Mouse (Mus musculus) forebrain, embryonic 12.5 days (tissue): Measurements from ENCODE around the gene Fos. TPM values are rescaled to one million over a fixed set of nuclear protein-coding genes. Genes with fewer than 3 reads are reported as not detected.

ENCODE experiments used
- ATAC-seq: fragments of 200-750 bp; cut with Nextera tagmentation; 2 replicates; pipeline ENCODE4 v1.8.0; 2017; ENCODE audit warnings: moderate TSS enrichment; ENCODE audit not compliant: low FRiP score
- H3K27ac ChIP-seq: fragments of 300-500 bp; sonication (generic); 2 replicates; pipeline ENCODE4 v1.5.1; 2016; ENCODE audit warnings: mild to moderate bottlenecking
- H3K27me3 ChIP-seq: fragments of 300-500 bp; sonication (generic); 2 replicates; pipeline ENCODE4 v1.6.1; 2016; ENCODE audit warnings: mild to moderate bottlenecking
- H3K36me3 ChIP-seq: fragments of 300-500 bp; sonication (generic); replicated peaks from 2 replicates; pipeline ENCODE4 v1.6.1; 2016; ENCODE audit warnings: mild to moderate bottlenecking
- H3K4me1 ChIP-seq: fragments of 300-500 bp; sonication (generic); 2 replicates; pipeline ENCODE4 v1.6.1; 2016
- H3K4me2 ChIP-seq: fragments of 300-500 bp; sonication (generic); 2 replicates; pipeline ENCODE4 v1.6.1; 2016; ENCODE audit warnings: mild to moderate bottlenecking, moderate library complexity
- H3K4me3 ChIP-seq: fragments of 300-500 bp; sonication (generic); replicated peaks from 2 replicates; pipeline ENCODE4 v1.5.1; 2016; ENCODE audit warnings: mild to moderate bottlenecking
- H3K9ac ChIP-seq: fragments of 300-500 bp; sonication (generic); 2 replicates; pipeline ENCODE4 v1.6.1; 2016; ENCODE audit warnings: mild to moderate bottlenecking
- H3K9me3 ChIP-seq: fragments of 300-500 bp; sonication (generic); 2 replicates; pipeline ENCODE4 v1.6.1; 2016
- WGBS: fragments of 180-500 bp; shearing (Covaris S2); methylation state at CpG from one replicate; pipeline ENCODE4 v1.1.7; 2016; 5-methylcytosine and 5-hydroxymethylcytosine counted together
- polyA plus RNA-seq: library from polyadenylated mRNA; unstranded; fragments of >200 nt; fragmentation: Nextera tagmentation; extraction: Ambion mirVana; gene quantifications from 2 replicates; pipeline ENCODE4 v1.2.1, GENCODE M21; 2016

The Fos gene
- polyA plus RNA-seq, 1 experiment from 2014 or later, result 0.80 TPM

GRCm38 (mm10) chr12:85464902-85465301 lies 8.8 kb upstream of the Fos start:
- Histone ChIP-seq H3K36me3 (no peaks in the 10 kb centered on the region), H3K4me2 (no peak overlapping the region), H3K4me3 (no peak overlapping the region), H3K4me1 (peaks cover 8% of the 10 kb centered on the region), H3K27me3 (0 out of 2 replicates have a peak, but pooled peaks cover 1% of the 10 kb centered on the region), H3K27ac (no peak overlapping the region), H3K9ac (no peak overlapping the region), H3K9me3 (no peaks in the 10 kb centered on the region)
- ATAC-seq, result no peak
- 66% methylated on average over 3 of the region's 3 CpGs for WGBS

- H3K36me3 ChIP-seq, result no peaks in the 10 kb centered on the region
- no peak overlapping the region for H3K4me3 ChIP-seq
- H3K9me3 ChIP-seq, result no peaks in the 10 kb centered on the region
- H3K9ac ChIP-seq, result no peak overlapping the region
- peaks cover 17% of the 10 kb centered on the region for H3K4me1 ChIP-seq
- 75% methylated on average over 14 of the region's 14 CpGs for WGBS
- peaks cover 18% of the 10 kb centered on the region for H3K27me3 ChIP-seq
- no peak for ATAC-seq
- no peak overlapping the region for H3K4me2 ChIP-seq
- no peak overlapping the region for H3K27ac ChIP-seq
Observed at GRCm38 (mm10) chr12:85467854-85468253, 5.8 kb upstream of the Fos start.

- H3K36me3 ChIP-seq, result no peaks in the 10 kb centered on the region
- peaks cover 23% of the 10 kb centered on the region for H3K4me1 ChIP-seq
- H3K4me3 ChIP-seq, result no peak overlapping the region
- no peak overlapping the region for H3K4me2 ChIP-seq
- no peaks in the 10 kb centered on the region for H3K9me3 ChIP-seq
- H3K27me3 ChIP-seq, result peaks cover 21% of the 10 kb centered on the region
- WGBS, result 90% methylated on average over 12 of the region's 12 CpGs
- no peak for ATAC-seq
- H3K27ac ChIP-seq, result no peak overlapping the region
- no peak overlapping the region for H3K9ac ChIP-seq
Observed at GRCm38 (mm10) chr12:85468666-85469065, 5.0 kb upstream of the Fos start.

- WGBS, result under 1% methylated on average over 42 of the region's 42 CpGs
- Histone ChIP-seq H3K9me3 (no peaks in the 10 kb centered on the region), H3K9ac (peak overlapping the region; percentile 62), H3K27me3 (peaks cover 50% of the 10 kb centered on the region), H3K27ac (no peak overlapping the region), H3K4me2 (peak overlapping the region; percentile 100), H3K4me3 (peak overlapping the region; percentile 52), H3K36me3 (no peaks in the 10 kb centered on the region), H3K4me1 (peaks cover 38% of the 10 kb centered on the region)
- peak; percentile 53 for ATAC-seq
Observed at GRCm38 (mm10) chr12:85471920-85472655, 1.6 kb upstream of the Fos start.

GRCm38 (mm10) chr12:85472656-85473410 lies 857 bp upstream of the Fos start:
- Histone ChIP-seq H3K4me2 (peak overlapping the region; percentile 100), H3K9me3 (no peaks in the 10 kb centered on the region), H3K9ac (peak overlapping the region; percentile 62), H3K4me1 (peaks cover 37% of the 10 kb centered on the region), H3K4me3 (peak overlapping the region; percentile 52), H3K27ac (no peak overlapping the region), H3K36me3 (no peaks in the 10 kb centered on the region), H3K27me3 (peaks cover 56% of the 10 kb centered on the region)
- peak; percentile 7; the same call in 1 of the 2 replicates for ATAC-seq
- under 1% methylated on average over 22 of the region's 23 CpGs for WGBS

- under 1% methylated on average over 49 of the region's 49 CpGs for WGBS
Observed at GRCm38 (mm10) chr12:85474298-85475231, 875 bp downstream of the Fos start.

GRCm38 (mm10) chr12:85475232-85475919 lies 1.7 kb downstream of the Fos start:
- H3K27me3 ChIP-seq, result peaks cover 61% of the 10 kb centered on the region
- H3K4me2 ChIP-seq, result peak overlapping the region; percentile 100
- no peaks in the 10 kb centered on the region for H3K9me3 ChIP-seq
- no peak overlapping the region for H3K27ac ChIP-seq
- WGBS, result 8% methylated on average over 14 of the region's 16 CpGs
- peak overlapping the region; percentile 52 for H3K4me3 ChIP-seq
- no peaks in the 10 kb centered on the region for H3K36me3 ChIP-seq
- ATAC-seq, result no peak
- peaks cover 36% of the 10 kb centered on the region for H3K4me1 ChIP-seq
- peak overlapping the region; percentile 51 for H3K9ac ChIP-seq

More at GRCm38 (mm10) chr12:85474298-85475231, 875 bp downstream of the Fos start:
- H3K27ac ChIP-seq, result no peak overlapping the region
- peak overlapping the region; percentile 51 for H3K9ac ChIP-seq
- H3K4me3 ChIP-seq, result peak overlapping the region; percentile 52
- peaks cover 36% of the 10 kb centered on the region for H3K4me1 ChIP-seq
- no peaks in the 10 kb centered on the region for H3K36me3 ChIP-seq
- peaks cover 64% of the 10 kb centered on the region for H3K27me3 ChIP-seq
- ATAC-seq, result no peak; the same call in 1 of the 2 replicates
- no peaks in the 10 kb centered on the region for H3K9me3 ChIP-seq
- H3K4me2 ChIP-seq, result peak overlapping the region; percentile 100

- Histone ChIP-seq H3K4me1 (peaks cover 36% of the 10 kb centered on the region), H3K9me3 (no peaks in the 10 kb centered on the region), H3K4me3 (no peak overlapping the region; the same call in 1 of the 2 replicates), H3K36me3 (no peaks in the 10 kb centered on the region), H3K9ac (no peak overlapping the region), H3K4me2 (peak overlapping the region; percentile 100; the same call in 1 of the 2 replicates), H3K27ac (no peak overlapping the region), H3K27me3 (peaks cover 55% of the 10 kb centered on the region)
- WGBS, result 23% methylated on average over 23 of the region's 23 CpGs
- ATAC-seq, result no peak
Observed at GRCm38 (mm10) chr12:85475920-85476828, 2.5 kb downstream of the Fos start.

- 67% methylated on average over 4 of the region's 4 CpGs for WGBS
- Histone ChIP-seq H3K9ac (no peak overlapping the region), H3K4me1 (peaks cover 28% of the 10 kb centered on the region), H3K36me3 (no peaks in the 10 kb centered on the region), H3K27ac (no peak overlapping the region), H3K4me2 (no peak overlapping the region), H3K9me3 (no peaks in the 10 kb centered on the region), H3K4me3 (no peak overlapping the region), H3K27me3 (peaks cover 49% of the 10 kb centered on the region)
- ATAC-seq, result no peak
Observed at GRCm38 (mm10) chr12:85477219-85477618, 3.5 kb downstream of the Fos start.

GRCm38 (mm10) chr12:85477804-85478203 lies 4.1 kb downstream of the Fos start:
- no peaks in the 10 kb centered on the region for H3K9me3 ChIP-seq
- WGBS, result 68% methylated on average over 3 of the region's 3 CpGs
- no peak overlapping the region for H3K27ac ChIP-seq
- no peak overlapping the region for H3K9ac ChIP-seq
- ATAC-seq, result no peak
- peaks cover 47% of the 10 kb centered on the region for H3K27me3 ChIP-seq
- no peaks in the 10 kb centered on the region for H3K36me3 ChIP-seq
- H3K4me1 ChIP-seq, result peaks cover 22% of the 10 kb centered on the region
- H3K4me3 ChIP-seq, result no peak overlapping the region
- no peak overlapping the region for H3K4me2 ChIP-seq

GRCm38 (mm10) chr12:85478696-85479095 lies 5.0 kb downstream of the Fos start:
- 73% methylated on average over 7 of the region's 7 CpGs for WGBS
- H3K4me1 ChIP-seq, result peaks cover 15% of the 10 kb centered on the region
- H3K4me3 ChIP-seq, result no peak overlapping the region
- H3K27me3 ChIP-seq, result peaks cover 44% of the 10 kb centered on the region
- ATAC-seq, result no peak
- H3K9me3 ChIP-seq, result no peaks in the 10 kb centered on the region
- H3K27ac ChIP-seq, result no peak overlapping the region
- H3K36me3 ChIP-seq, result no peaks in the 10 kb centered on the region
- no peak overlapping the region for H3K9ac ChIP-seq
- no peak overlapping the region for H3K4me2 ChIP-seq
